Mouse (Mus musculus): Measurements from ENCODE around the gene C1s1. TPM values are rescaled to one million over a fixed set of nuclear protein-coding genes. Genes with fewer than 3 reads are reported as not detected.
A peak's percentile ranks its signal among the peaks of the same experiment; 100 is the strongest.

C1s1 gene
- polyA plus RNA-seq, 1 experiment from 2014 or later: 1.2 TPM

- Histone ChIP-seq H3K27me3 (ENCODE audit: control insufficient read depth, insufficient read depth, low read length) (no peaks in the 10 kb centered on the region), H3K36me3 (replicated peaks; ENCODE audit: control insufficient read depth, insufficient read depth, low read depth, low read length) (no peaks in the 10 kb centered on the region), H3K9me3 (replicated peaks; ENCODE audit: control insufficient read depth, low read length) (no peaks in the 10 kb centered on the region), H3K4me2 (ENCODE audit: low read depth, low read length) (no peak overlapping the region), H3K4me1 (ENCODE audit: control insufficient read depth, insufficient read depth, low read length) (no peaks in the 10 kb centered on the region), H3K4me3 (ENCODE audit: low read depth, low read length) (no peak overlapping the region), H3K27ac (replicated peaks; ENCODE audit: low read depth, low read length) (no peak overlapping the region), H3K9ac (replicated peaks; ENCODE audit: low read length) (no peak overlapping the region)
- ATAC-seq (replicated peaks; ENCODE audit: insufficient number of reproducible peaks, low FRiP score, low TSS enrichment, low read depth): no peak
- no peak for DNase-seq (ENCODE audit: low spot score)
- 91% methylated on average over 5 of the region's 5 CpGs for WGBS
These were observed 46.1 kb downstream of the C1s1 start for GRCm38 (mm10) chr6:124496054-124496453.

DNA sequence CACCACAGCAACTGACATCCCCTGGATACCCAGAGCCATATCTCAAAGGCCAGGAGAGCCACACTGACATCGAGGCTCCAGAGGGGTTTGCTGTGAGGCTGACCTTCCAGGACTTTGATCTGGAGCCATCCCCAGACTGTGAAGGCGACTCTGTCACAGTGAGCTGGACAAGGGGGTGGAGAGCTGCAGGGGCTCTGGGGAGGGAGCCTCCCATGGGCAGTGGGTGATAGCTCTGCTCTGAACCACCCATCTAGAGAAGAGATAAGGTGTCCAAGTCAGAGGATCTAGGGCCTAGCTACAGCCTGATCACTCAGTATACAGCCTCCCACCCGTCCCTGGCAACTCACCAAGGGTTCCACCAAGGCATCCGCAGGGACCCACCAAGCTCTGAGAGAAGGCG, 48.3 kb downstream of the C1s1 start:
- H3K9me3 ChIP-seq (replicated peaks; ENCODE audit: control insufficient read depth, low read length): no peaks in the 10 kb centered on the region
- no peaks in the 10 kb centered on the region for H3K36me3 ChIP-seq (replicated peaks; ENCODE audit: control insufficient read depth, insufficient read depth, low read depth, low read length)
- H3K9ac ChIP-seq (replicated peaks; ENCODE audit: low read length): no peak overlapping the region
- H3K27ac ChIP-seq (replicated peaks; ENCODE audit: low read depth, low read length): no peak overlapping the region
- H3K27me3 ChIP-seq (ENCODE audit: control insufficient read depth, insufficient read depth, low read length): no peaks in the 10 kb centered on the region
- DNase-seq (ENCODE audit: low spot score) (no peak), ATAC-seq (replicated peaks; ENCODE audit: insufficient number of reproducible peaks, low FRiP score, low TSS enrichment, low read depth) (no peak)
- no peak overlapping the region for H3K4me2 ChIP-seq (ENCODE audit: low read depth, low read length)
- WGBS: 84% methylated on average over 5 of the region's 5 CpGs
- H3K4me1 ChIP-seq (ENCODE audit: control insufficient read depth, insufficient read depth, low read length): no peaks in the 10 kb centered on the region
- H3K4me3 ChIP-seq (ENCODE audit: low read depth, low read length): no peak overlapping the region

GRCm38 (mm10) chr6:124492842-124493561, 49.2 kb downstream of the C1s1 start, which contains the start of gene C1rl:
TSS of gene C1rl (plus strand) at chr6:124493113.
- ATAC-seq (replicated peaks; ENCODE audit: insufficient number of reproducible peaks, low FRiP score, low TSS enrichment, low read depth) (peak; percentile 87), DNase-seq (ENCODE audit: low spot score) (peak; percentile 88)
- Histone ChIP-seq H3K27ac (replicated peaks; ENCODE audit: low read depth, low read length) (no peak within 1 kb of the TSS), H3K27me3 (ENCODE audit: control insufficient read depth, insufficient read depth, low read length) (no peaks in the 10 kb centered on the region), H3K36me3 (replicated peaks; ENCODE audit: control insufficient read depth, insufficient read depth, low read depth, low read length) (no peaks in the 10 kb centered on the region), H3K4me1 (ENCODE audit: control insufficient read depth, insufficient read depth, low read length) (no peaks in the 10 kb centered on the region), H3K4me2 (ENCODE audit: low read depth, low read length) (no peak within 1 kb of the TSS), H3K4me3 (ENCODE audit: low read depth, low read length) (no peak within 1 kb of the TSS), H3K9ac (replicated peaks; ENCODE audit: low read length) (no peak within 1 kb of the TSS), H3K9me3 (replicated peaks; ENCODE audit: control insufficient read depth, low read length) (no peaks in the 10 kb centered on the region)
- 37% methylated on average over 4 of the region's 4 CpGs for WGBS

DNA sequence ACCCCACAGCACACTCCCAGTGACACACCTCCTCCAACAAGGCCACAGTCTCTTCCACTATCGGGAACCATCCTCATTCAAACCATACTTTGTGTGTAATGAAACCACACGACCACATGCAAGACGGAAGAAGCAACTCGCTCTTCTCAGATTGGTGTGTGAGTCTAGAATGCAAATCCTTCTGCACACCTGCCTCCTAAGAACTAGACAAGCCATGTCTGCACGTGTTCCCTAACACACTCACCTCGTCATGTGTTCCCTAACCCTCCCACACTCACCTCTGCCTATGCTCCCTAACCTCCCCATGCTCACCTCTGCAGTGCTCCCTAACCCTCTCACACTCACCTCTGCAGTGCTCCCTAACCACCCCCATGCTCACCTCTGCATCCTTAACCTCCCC, 50.7 kb downstream of the C1s1 start:
- H3K27ac ChIP-seq (replicated peaks; ENCODE audit: low read depth, low read length): no peak overlapping the region
- 79% methylated on average over 6 of the region's 6 CpGs for WGBS
- no peaks in the 10 kb centered on the region for H3K9me3 ChIP-seq (replicated peaks; ENCODE audit: control insufficient read depth, low read length)
- H3K4me3 ChIP-seq (ENCODE audit: low read depth, low read length): no peak overlapping the region
- DNase-seq (ENCODE audit: low spot score) (no peak), ATAC-seq (replicated peaks; ENCODE audit: insufficient number of reproducible peaks, low FRiP score, low TSS enrichment, low read depth) (no peak)
- no peak overlapping the region for H3K4me2 ChIP-seq (ENCODE audit: low read depth, low read length)
- no peak overlapping the region for H3K9ac ChIP-seq (replicated peaks; ENCODE audit: low read length)
- no peaks in the 10 kb centered on the region for H3K27me3 ChIP-seq (ENCODE audit: control insufficient read depth, insufficient read depth, low read length)
- no peaks in the 10 kb centered on the region for H3K36me3 ChIP-seq (replicated peaks; ENCODE audit: control insufficient read depth, insufficient read depth, low read depth, low read length)
- H3K4me1 ChIP-seq (ENCODE audit: control insufficient read depth, insufficient read depth, low read length): no peaks in the 10 kb centered on the region

- Histone ChIP-seq H3K4me1 (ENCODE audit: control insufficient read depth, insufficient read depth, low read length) (no peaks in the 10 kb centered on the region), H3K27ac (replicated peaks; ENCODE audit: low read depth, low read length) (no peak overlapping the region), H3K27me3 (ENCODE audit: control insufficient read depth, insufficient read depth, low read length) (no peaks in the 10 kb centered on the region), H3K9me3 (replicated peaks; ENCODE audit: control insufficient read depth, low read length) (no peaks in the 10 kb centered on the region), H3K9ac (replicated peaks; ENCODE audit: low read length) (no peak overlapping the region), H3K4me2 (ENCODE audit: low read depth, low read length) (no peak overlapping the region), H3K36me3 (replicated peaks; ENCODE audit: control insufficient read depth, insufficient read depth, low read depth, low read length) (no peaks in the 10 kb centered on the region), H3K4me3 (ENCODE audit: low read depth, low read length) (no peak overlapping the region)
- ATAC-seq (replicated peaks; ENCODE audit: insufficient number of reproducible peaks, low FRiP score, low TSS enrichment, low read depth) (no peak), DNase-seq (ENCODE audit: low spot score) (no peak)
- WGBS: 85% methylated on average over 4 of the region's 4 CpGs
These were observed 53.2 kb downstream of the C1s1 start for GRCm38 (mm10) chr6:124488952-124489351.

DNA sequence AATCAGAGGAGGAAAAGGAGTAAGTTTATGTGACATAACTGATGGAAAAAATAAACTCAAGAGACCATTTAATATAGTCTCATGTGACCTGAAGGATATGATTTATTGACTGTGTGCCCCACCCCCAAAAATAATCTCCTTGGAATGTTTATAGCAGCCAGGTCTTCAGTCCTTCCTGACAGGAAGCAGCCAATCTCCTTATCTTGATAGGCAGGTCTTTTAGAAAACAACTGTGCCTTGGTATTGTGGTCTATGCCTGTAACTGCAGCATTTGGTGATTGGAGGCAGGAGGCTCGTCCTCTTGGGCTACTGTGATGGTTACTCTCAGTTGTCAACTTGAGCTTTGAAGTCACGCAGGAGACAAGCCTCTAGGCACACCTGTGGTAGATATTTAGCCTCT, 54.6 kb downstream of the C1s1 start:
- no peaks in the 10 kb centered on the region for H3K4me1 ChIP-seq (ENCODE audit: control insufficient read depth, insufficient read depth, low read length)
- H3K4me2 ChIP-seq (ENCODE audit: low read depth, low read length): no peak overlapping the region
- WGBS: 52% methylated on average over 2 of the region's 2 CpGs
- no peaks in the 10 kb centered on the region for H3K27me3 ChIP-seq (ENCODE audit: control insufficient read depth, insufficient read depth, low read length)
- no peak overlapping the region for H3K9ac ChIP-seq (replicated peaks; ENCODE audit: low read length)
- no peaks in the 10 kb centered on the region for H3K36me3 ChIP-seq (replicated peaks; ENCODE audit: control insufficient read depth, insufficient read depth, low read depth, low read length)
- no peak for ATAC-seq (replicated peaks; ENCODE audit: insufficient number of reproducible peaks, low FRiP score, low TSS enrichment, low read depth)
- no peak overlapping the region for H3K27ac ChIP-seq (replicated peaks; ENCODE audit: low read depth, low read length)
- no peak overlapping the region for H3K4me3 ChIP-seq (ENCODE audit: low read depth, low read length)
- H3K9me3 ChIP-seq (replicated peaks; ENCODE audit: control insufficient read depth, low read length): no peaks in the 10 kb centered on the region
- DNase-seq (ENCODE audit: low spot score): no peak

DNA sequence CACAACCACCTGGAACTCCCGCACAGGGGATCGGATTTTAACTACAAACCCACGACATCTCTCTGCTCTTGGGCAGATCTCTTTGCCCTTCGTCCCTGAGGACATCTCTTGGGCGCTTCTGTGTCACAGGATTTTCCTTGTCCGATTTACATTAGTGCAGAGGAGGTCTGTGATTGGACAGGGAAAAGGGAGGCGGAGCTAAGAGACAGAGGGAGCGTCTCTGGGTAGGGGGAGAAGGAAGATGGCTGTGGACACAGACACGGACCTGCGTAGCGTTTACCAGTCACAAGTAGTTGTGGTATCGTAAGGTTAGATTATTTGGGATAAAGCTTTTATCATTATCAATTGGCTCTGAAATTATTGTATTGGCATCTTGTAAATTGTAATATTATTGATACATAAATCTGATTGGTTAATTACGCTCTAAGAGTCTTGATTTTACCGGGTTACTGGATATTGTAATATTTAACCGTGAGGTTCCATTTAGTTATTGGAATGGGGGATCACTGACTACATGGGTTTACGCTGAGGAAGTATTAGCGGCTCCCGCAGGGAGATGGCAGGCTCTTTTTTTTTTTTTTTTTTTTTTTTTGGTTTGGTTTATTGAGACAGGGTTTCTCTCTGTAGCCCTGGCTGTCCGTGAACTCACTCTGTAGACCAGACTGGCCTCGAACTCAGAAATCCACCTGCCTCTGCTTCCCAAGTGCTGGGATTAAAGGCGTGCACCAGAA, 56.6 kb downstream of the C1s1 start:
- H3K27me3 ChIP-seq (ENCODE audit: control insufficient read depth, insufficient read depth, low read length): no peaks in the 10 kb centered on the region
- H3K27ac ChIP-seq (replicated peaks; ENCODE audit: low read depth, low read length): no peak overlapping the region
- no peak overlapping the region for H3K4me2 ChIP-seq (ENCODE audit: low read depth, low read length)
- ATAC-seq (replicated peaks; ENCODE audit: insufficient number of reproducible peaks, low FRiP score, low TSS enrichment, low read depth): 0 out of 2 replicates have a peak, but pooled peaks have one; percentile 46
- H3K4me3 ChIP-seq (ENCODE audit: low read depth, low read length): no peak overlapping the region
- peak; percentile 40 for DNase-seq (ENCODE audit: low spot score)
- WGBS: 31% methylated on average over 21 of the region's 21 CpGs
- no peak overlapping the region for H3K9ac ChIP-seq (replicated peaks; ENCODE audit: low read length)
- no peaks in the 10 kb centered on the region for H3K4me1 ChIP-seq (ENCODE audit: control insufficient read depth, insufficient read depth, low read length)
- no peaks in the 10 kb centered on the region for H3K36me3 ChIP-seq (replicated peaks; ENCODE audit: control insufficient read depth, insufficient read depth, low read depth, low read length)
- no peaks in the 10 kb centered on the region for H3K9me3 ChIP-seq (replicated peaks; ENCODE audit: control insufficient read depth, low read length)

DNA sequence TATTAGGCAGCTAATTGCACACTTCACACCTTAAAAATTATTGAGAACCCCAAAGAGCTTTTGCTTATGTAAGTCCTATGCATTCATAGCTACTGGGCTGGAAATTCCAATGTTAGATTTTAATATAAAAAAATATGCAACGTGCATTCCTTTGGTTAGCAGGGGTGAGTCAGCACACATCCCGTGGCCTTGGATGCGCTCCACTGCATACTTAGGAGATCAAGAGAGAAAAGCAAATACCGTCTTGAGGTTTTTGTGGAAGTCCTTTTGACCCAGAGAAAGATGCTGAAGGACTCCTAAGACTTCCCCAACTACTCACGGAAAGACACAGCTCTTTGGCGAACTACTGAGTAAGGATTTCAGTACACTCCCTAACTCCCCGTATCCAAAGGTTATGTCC, 57.3 kb downstream of the C1s1 start:
- 87% methylated on average over 7 of the region's 7 CpGs for WGBS
- ATAC-seq (replicated peaks; ENCODE audit: insufficient number of reproducible peaks, low FRiP score, low TSS enrichment, low read depth) (no peak), DNase-seq (ENCODE audit: low spot score) (no peak)
- Histone ChIP-seq H3K4me2 (ENCODE audit: low read depth, low read length) (no peak overlapping the region), H3K27me3 (ENCODE audit: control insufficient read depth, insufficient read depth, low read length) (no peaks in the 10 kb centered on the region), H3K27ac (replicated peaks; ENCODE audit: low read depth, low read length) (no peak overlapping the region), H3K9ac (replicated peaks; ENCODE audit: low read length) (no peak overlapping the region), H3K4me3 (ENCODE audit: low read depth, low read length) (no peak overlapping the region), H3K9me3 (replicated peaks; ENCODE audit: control insufficient read depth, low read length) (no peaks in the 10 kb centered on the region), H3K36me3 (replicated peaks; ENCODE audit: control insufficient read depth, insufficient read depth, low read depth, low read length) (no peaks in the 10 kb centered on the region), H3K4me1 (ENCODE audit: control insufficient read depth, insufficient read depth, low read length) (no peaks in the 10 kb centered on the region)

All from embryonic facial prominence, embryonic 11.5 days (tissue).